Mouse (Mus musculus): ENCODE measurements at regions not wholly inside any gene's neighbourhood (a gene's known extent, or its start where the extent isn't known, plus 50 kb on each side); places are given as distances from the start of the nearest gene placed in this dataset.

- no peak for DNase-seq (ENCODE audit: low read depth)
Measured at GRCm38 (mm10) chr6:47354515-47354914, 98.7 kb upstream of the Cul1 start.

- no peak for DNase-seq (ENCODE audit: low read depth)
Measured at GRCm38 (mm10) chr6:47355500-47355899, 97.7 kb upstream of the Cul1 start.

GRCm38 (mm10) chr6:47356500-47356899, 96.7 kb upstream of the Cul1 start:
- no peak for DNase-seq (ENCODE audit: low read depth)

GRCm38 (mm10) chr6:47358686-47359085, 94.5 kb upstream of the Cul1 start:
- peak; percentile 49 for DNase-seq (ENCODE audit: low read depth)

- DNase-seq (ENCODE audit: low read depth), result no peak
Measured at GRCm38 (mm10) chr6:47364002-47364401, 89.2 kb upstream of the Cul1 start.

- no peak for DNase-seq (ENCODE audit: low read depth)
Measured at GRCm38 (mm10) chr6:47364556-47364955, 88.6 kb upstream of the Cul1 start.

GRCm38 (mm10) chr6:47365651-47366645, 87.2 kb upstream of the Cul1 start:
- no peak for DNase-seq (ENCODE audit: low read depth)

- DNase-seq (ENCODE audit: low read depth), result no peak
Measured at GRCm38 (mm10) chr6:47367461-47367860, 85.7 kb upstream of the Cul1 start.

GRCm38 (mm10) chr6:47375705-47376104, 77.5 kb upstream of the Cul1 start:
- DNase-seq (ENCODE audit: low read depth), result no peak

GRCm38 (mm10) chr6:47381451-47381850, 71.7 kb upstream of the Cul1 start:
- DNase-seq (ENCODE audit: low read depth), result no peak

- no peak for DNase-seq (ENCODE audit: low read depth)
Measured at GRCm38 (mm10) chr6:47386550-47386949, 66.6 kb upstream of the Cul1 start.

GRCm38 (mm10) chr6:47389908-47390307, 63.3 kb upstream of the Cul1 start:
- no peak for DNase-seq (ENCODE audit: low read depth)

- DNase-seq (ENCODE audit: low read depth), result no peak
Measured at GRCm38 (mm10) chr6:47390436-47391002, 62.7 kb upstream of the Cul1 start.

GRCm38 (mm10) chr6:47391014-47391802, 62.0 kb upstream of the Cul1 start:
- DNase-seq (ENCODE audit: low read depth), result no peak

GRCm38 (mm10) chr6:47395465-47396337, 57.5 kb upstream of the Cul1 start:
- DNase-seq (ENCODE audit: low read depth), result peak; percentile 89

All from induced T-regulatory cell, adult 2 months (primary cell).